Mouse (Mus musculus) intestine, embryonic 16.5 days (tissue): ENCODE results near the gene Plac1. TPM values are rescaled to one million over a fixed set of nuclear protein-coding genes. Genes with fewer than 3 reads are reported as not detected.

Experiments
- ATAC-seq: fragments of 200-750 bp; cut with Nextera tagmentation; 2 replicates; pipeline ENCODE4 v1.8.0; 2017; ENCODE audit warnings: moderate TSS enrichment, moderate library complexity
- H3K27ac ChIP-seq: fragments of 300-500 bp; sonication (generic); 2 replicates; pipeline ENCODE4 v1.5.1; 2014; ENCODE audit warnings: mild to moderate bottlenecking, low read length
- H3K27me3 ChIP-seq: fragments of 300-500 bp; sonication (generic); replicated peaks from 2 replicates; pipeline ENCODE4 v1.6.1; 2014; ENCODE audit warnings: low read length, control low read depth, mixed read lengths; ENCODE audit not compliant: control insufficient read depth, insufficient read depth
- H3K36me3 ChIP-seq: fragments of 300-500 bp; sonication (generic); 2 replicates; pipeline ENCODE4 v1.6.1; 2014; ENCODE audit warnings: low read length, control low read depth; ENCODE audit not compliant: control insufficient read depth, insufficient read depth
- H3K4me1 ChIP-seq: fragments of 300-500 bp; sonication (generic); 2 replicates; pipeline ENCODE4 v1.6.1; 2014; ENCODE audit warnings: low read length, control low read depth, mixed read lengths; ENCODE audit not compliant: control insufficient read depth, insufficient read depth
- H3K4me2 ChIP-seq: fragments of 300-500 bp; sonication (generic); 2 replicates; pipeline ENCODE4 v1.6.1; 2014; ENCODE audit warnings: low read depth, low read length, control low read depth
- H3K4me3 ChIP-seq: fragments of 300-500 bp; sonication (generic); 2 replicates; pipeline ENCODE4 v1.5.1; 2014; ENCODE audit warnings: mild to moderate bottlenecking, low read length
- H3K9ac ChIP-seq: fragments of 300-500 bp; sonication (generic); 2 replicates; pipeline ENCODE4 v1.6.1; 2014; ENCODE audit warnings: low read depth, low read length
- H3K9me3 ChIP-seq: fragments of 300-500 bp; sonication (generic); 2 replicates; pipeline ENCODE4 v1.6.1; 2016; ENCODE audit warnings: low read length, control low read depth; ENCODE audit not compliant: control insufficient read depth
- WGBS: fragments of 180-500 bp; shearing (Covaris S2); extraction: QIAGEN DNeasy Blood & Tissue Kit; methylation state at CpG from one replicate; pipeline ENCODE4 v1.1.7; 2014; 5-methylcytosine and 5-hydroxymethylcytosine counted together
- polyA plus RNA-seq: library from polyadenylated mRNA; unstranded; fragments of >200 nt; fragmentation: Nextera tagmentation; extraction: Ambion mirVana; gene quantifications from 2 replicates; pipeline ENCODE4 v1.2.1, GENCODE M21; 2015

The Plac1 gene
- polyA plus RNA-seq, 1 experiment from 2014 or later = 3.9 TPM

GRCm38 (mm10) chrX:53064406-53064805 is 175.5 kb downstream of the Plac1 start:
- Histone ChIP-seq H3K4me3 (no peak overlapping the region), H3K27ac (no peak overlapping the region), H3K36me3 (no peaks in the 10 kb centered on the region), H3K9me3 (no peaks in the 10 kb centered on the region), H3K4me2 (no peak overlapping the region), H3K9ac (no peak overlapping the region), H3K27me3 (no peaks in the 10 kb centered on the region), H3K4me1 (no peaks in the 10 kb centered on the region)
- no peak for ATAC-seq
- WGBS = 84% methylated on average over 3 of the region's 3 CpGs

- Histone ChIP-seq H3K4me1 (no peaks in the 10 kb centered on the region), H3K4me2 (no peak overlapping the region), H3K9me3 (no peaks in the 10 kb centered on the region), H3K4me3 (no peak overlapping the region), H3K36me3 (no peaks in the 10 kb centered on the region), H3K9ac (no peak overlapping the region), H3K27me3 (0 out of 2 replicates have a peak, but pooled peaks cover 4% of the 10 kb centered on the region), H3K27ac (peak overlapping the region; percentile 28; the same call in 1 of the 2 replicates)
- 33% methylated on average over 11 of the region's 11 CpGs for WGBS
- no peak for ATAC-seq
These were observed 180.4 kb downstream of the Plac1 start for GRCm38 (mm10) chrX:53059426-53060007.

GRCm38 (mm10) chrX:53058459-53059280 is 181.2 kb downstream of the Plac1 start:
- whole genome bisulfite sequencing = 10% methylated on average over 33 of the region's 33 CpGs
- Histone ChIP-seq H3K4me1 (no peaks in the 10 kb centered on the region), H3K36me3 (no peaks in the 10 kb centered on the region), H3K27me3 (0 out of 2 replicates have a peak, but pooled peaks cover 4% of the 10 kb centered on the region), H3K9ac (peak overlapping the region; percentile 44), H3K4me3 (peak overlapping the region; percentile 27), H3K9me3 (no peaks in the 10 kb centered on the region), H3K27ac (peak overlapping the region; percentile 19), H3K4me2 (peak overlapping the region; percentile 48)
- ATAC-seq = no peak

GRCm38 (mm10) chrX:53057760-53058090 is 182.2 kb downstream of the Plac1 start:
- Histone ChIP-seq H3K27me3 (0 out of 2 replicates have a peak, but pooled peaks cover 4% of the 10 kb centered on the region), H3K4me2 (peak overlapping the region; percentile 52), H3K4me3 (peak overlapping the region; percentile 59), H3K36me3 (no peaks in the 10 kb centered on the region), H3K4me1 (no peaks in the 10 kb centered on the region), H3K27ac (peak overlapping the region; percentile 74), H3K9me3 (no peaks in the 10 kb centered on the region), H3K9ac (peak overlapping the region; percentile 78; the same call in 1 of the 2 replicates)
- 30% methylated on average over 6 of the region's 6 CpGs for WGBS
- ATAC-seq = no peak

GRCm38 (mm10) chrX:53057054-53057759 is 182.7 kb downstream of the Plac1 start:
- 0 out of 2 replicates have a peak, but pooled peaks cover 4% of the 10 kb centered on the region for H3K27me3 ChIP-seq
- H3K4me3 ChIP-seq = peak overlapping the region; percentile 59
- peak; percentile 91 for ATAC-seq
- H3K4me1 ChIP-seq = no peaks in the 10 kb centered on the region
- no peaks in the 10 kb centered on the region for H3K36me3 ChIP-seq
- WGBS = 28% methylated on average over 33 of the region's 42 CpGs
- H3K9ac ChIP-seq = peak overlapping the region; percentile 78
- peak overlapping the region; percentile 87 for H3K27ac ChIP-seq
- peak overlapping the region; percentile 52 for H3K4me2 ChIP-seq
- H3K9me3 ChIP-seq = no peaks in the 10 kb centered on the region

- Histone ChIP-seq H3K9ac (peak overlapping the region; percentile 78), H3K9me3 (no peaks in the 10 kb centered on the region), H3K4me3 (peak overlapping the region; percentile 59), H3K27ac (peak overlapping the region; percentile 87), H3K36me3 (no peaks in the 10 kb centered on the region), H3K4me1 (no peaks in the 10 kb centered on the region), H3K27me3 (0 out of 2 replicates have a peak, but pooled peaks cover 4% of the 10 kb centered on the region), H3K4me2 (peak overlapping the region; percentile 52)
- WGBS = 18% methylated on average over 19 of the region's 33 CpGs
- peak; percentile 50 for ATAC-seq
These were observed 183.3 kb downstream of the Plac1 start for GRCm38 (mm10) chrX:53056627-53057026.

GRCm38 (mm10) chrX:53055771-53056170 is 184.1 kb downstream of the Plac1 start:
- H3K9me3 ChIP-seq = no peaks in the 10 kb centered on the region
- 13% methylated on average over 9 of the region's 9 CpGs for WGBS
- no peaks in the 10 kb centered on the region for H3K36me3 ChIP-seq
- 0 out of 2 replicates have a peak overlapping the region, but pooled peaks have one; percentile 78 for H3K9ac ChIP-seq
- H3K27ac ChIP-seq = no peak overlapping the region; the same call in 1 of the 2 replicates
- peak overlapping the region; percentile 59 for H3K4me3 ChIP-seq
- no peaks in the 10 kb centered on the region for H3K4me1 ChIP-seq
- H3K4me2 ChIP-seq = peak overlapping the region; percentile 52
- H3K27me3 ChIP-seq = 0 out of 2 replicates have a peak, but pooled peaks cover 4% of the 10 kb centered on the region
- ATAC-seq = no peak

- ATAC-seq = no peak
- 59% methylated on average over 5 of the region's 5 CpGs for WGBS
- Histone ChIP-seq H3K36me3 (no peaks in the 10 kb centered on the region), H3K9ac (0 out of 2 replicates have a peak overlapping the region, but pooled peaks have one; percentile 36), H3K27ac (0 out of 2 replicates have a peak overlapping the region, but pooled peaks have one; percentile 14), H3K4me1 (no peaks in the 10 kb centered on the region), H3K9me3 (no peaks in the 10 kb centered on the region), H3K4me2 (0 out of 2 replicates have a peak overlapping the region, but pooled peaks have one; percentile 9), H3K27me3 (0 out of 2 replicates have a peak, but pooled peaks cover 4% of the 10 kb centered on the region), H3K4me3 (no peak overlapping the region)
These were observed 186.0 kb downstream of the Plac1 start for GRCm38 (mm10) chrX:53053885-53054284.
